Mouse (Mus musculus): ENCODE measurements around the gene Tmub2. TPM values are rescaled to one million over a fixed set of nuclear protein-coding genes. Genes with fewer than 3 reads are reported as not detected.

Tmub2 gene
- total and polyA plus RNA-seq, 3 experiments: 27.0 to 32.9 (median 31.0) TPM

DNA sequence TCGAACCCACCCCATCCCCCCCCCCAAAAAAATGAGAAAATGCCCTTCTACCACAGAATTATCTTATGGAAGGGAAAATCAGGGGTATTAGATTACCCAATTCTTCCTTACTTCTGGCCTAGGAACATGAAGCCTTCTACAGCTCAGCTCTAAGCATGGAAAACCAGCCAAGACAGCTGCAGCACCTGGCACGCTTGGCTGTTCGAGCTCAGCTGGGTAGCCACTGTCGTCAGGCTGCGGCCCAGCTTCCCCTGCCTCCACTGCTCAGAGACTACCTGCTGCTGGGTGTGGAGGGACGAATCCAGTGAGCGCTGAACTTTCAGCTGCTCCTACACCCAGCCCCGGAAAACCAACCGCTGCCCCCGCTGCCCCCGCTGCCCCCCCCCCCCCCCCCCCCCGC, 7.0 kb upstream of the Tmub2 start:
- dilution Hi-C loops (cut with MboI; ENCODE audit: extremely low pct_ligation_motif_present, extremely low pct_unique_long_range_greater_than_20kb, low sequenced_read_pairs): no loop called here
- Histone ChIP-seq H3K79me2 (replicated peaks; ENCODE audit: control insufficient read depth, extremely low read depth, insufficient read depth, poor library complexity, severe bottlenecking) (no peaks in the 10 kb centered on the region), H3K9ac (ENCODE audit: insufficient read depth, low read depth) (no peak overlapping the region), H3K27me3 (replicated peaks) (peaks cover 8% of the 10 kb centered on the region), H3K4me2 (ENCODE audit: insufficient read depth, low read depth, poor library complexity, severe bottlenecking) (no peak overlapping the region), H3K4me1 (ENCODE audit: control insufficient read depth in 1 of 2, insufficient read depth in 2 of 2) (peaks cover 5 to 20% of the 10 kb centered on the region in 2 experiments), H3K9me3 (replicated peaks; ENCODE audit: low read length) (no peaks in the 10 kb centered on the region), H3K27ac (ENCODE audit: insufficient read depth, low read depth) (no peak overlapping the region), H3K4me3 (replicated peaks in 1 of 3; ENCODE audit: low read depth in 2 of 3, low read length in 2 of 3, poor library complexity in 1 of 3) (no peak overlapping the region), H3K36me3 (replicated peaks in 1 of 2; ENCODE audit: control insufficient read depth in 1 of 2, insufficient read depth in 1 of 2, low read length in 1 of 2) (no peaks in the 10 kb centered on the region)
- in situ Hi-C loops (cut with MboI; ENCODE audit: low pct_ligation_motif_present, low pct_unique_long_range_greater_than_20kb, low sequenced_read_pairs): loop anchor here (5.0 kb wide), 1 partner anchor 50 kb away; no protein-coding TSS in a partner anchor
- TF ChIP-seq TBP (conservative IDR thresholded peaks at IDR 0.05; ENCODE audit: low read depth, low read length) (no peak), SIN3A (IDR thresholded peaks at IDR 0.05; ENCODE audit: low read length) (no peak), MAFK (IDR thresholded peaks at IDR 0.05; ENCODE audit: insufficient replicate concordance, low read length) (no peak), USF2 (conservative IDR thresholded peaks at IDR 0.05; ENCODE audit: low read depth, low read length) (no peak), HCFC1 (IDR thresholded peaks at IDR 0.05; ENCODE audit: low read depth, low read length) (no peak), ZMIZ1 (IDR thresholded peaks at IDR 0.05; ENCODE audit: low read depth, low read length) (no peak), KAT2A (IDR thresholded peaks at IDR 0.05; ENCODE audit: insufficient replicate concordance, low read length) (no peak), JUND (conservative IDR thresholded peaks at IDR 0.05; ENCODE audit: low read depth, low read length) (no peak), MXI1 (IDR thresholded peaks at IDR 0.05; ENCODE audit: low read depth, low read length) (no peak), POLR2A (IDR thresholded peaks at IDR 0.05; ENCODE audit: low read depth, low read length) (no peak)
- DNase-seq (ENCODE audit: extremely low read depth): no peak

DNA sequence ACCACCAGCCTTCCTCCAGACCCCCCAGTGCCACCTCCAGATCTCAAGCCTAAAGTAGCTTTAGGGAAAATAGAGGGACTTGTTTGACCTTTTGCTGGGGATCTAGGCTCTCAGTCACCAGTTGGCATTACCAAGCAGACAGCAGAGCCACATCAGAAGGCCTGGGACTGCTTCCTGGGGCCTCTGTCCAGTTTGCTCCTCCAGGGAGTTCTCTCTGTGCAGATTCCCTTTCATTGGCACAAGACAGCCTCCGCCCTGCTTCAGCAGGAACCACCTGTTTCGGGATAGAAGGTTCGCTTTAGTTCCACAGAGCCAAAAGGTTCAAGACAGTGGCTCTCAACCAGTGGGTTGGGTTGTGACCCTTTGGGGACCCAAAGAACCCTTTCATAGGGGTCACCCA, 5.1 kb upstream of the Tmub2 start:
- H3K9me3 ChIP-seq (replicated peaks; ENCODE audit: low read length): no peaks in the 10 kb centered on the region
- in situ Hi-C loops (cut with MboI; ENCODE audit: low pct_ligation_motif_present, low pct_unique_long_range_greater_than_20kb, low sequenced_read_pairs) (loop anchor here (5.0 kb wide), 1 partner anchor 52 kb away; no protein-coding TSS in a partner anchor), dilution Hi-C loops (cut with MboI; ENCODE audit: extremely low pct_ligation_motif_present, extremely low pct_unique_long_range_greater_than_20kb, low sequenced_read_pairs) (no loop called here)
- H3K9ac ChIP-seq (ENCODE audit: insufficient read depth, low read depth): no peak overlapping the region
- no peaks in the 10 kb centered on the region for H3K36me3 ChIP-seq (replicated peaks in 1 of 2; ENCODE audit: control insufficient read depth in 1 of 2, insufficient read depth in 1 of 2, low read length in 1 of 2)
- no peaks in the 10 kb centered on the region for H3K79me2 ChIP-seq (replicated peaks; ENCODE audit: control insufficient read depth, extremely low read depth, insufficient read depth, poor library complexity, severe bottlenecking)
- TF ChIP-seq ZC3H11A (IDR thresholded peaks at IDR 0.05; ENCODE audit: low read depth, low read length) (no peak), CHD2 (IDR thresholded peaks at IDR 0.05; ENCODE audit: low read length) (no peak), NRF1 (IDR thresholded peaks at IDR 0.05; ENCODE audit: low read depth, low read length) (no peak), TCF12 (IDR thresholded peaks at IDR 0.05; ENCODE audit: low read depth, low read length) (no peak), MYC (IDR thresholded peaks at IDR 0.05; ENCODE audit: low read depth, low read length) (no peak), MAFK (IDR thresholded peaks at IDR 0.05; ENCODE audit: insufficient replicate concordance, low read length) (no peak), NELFE (IDR thresholded peaks at IDR 0.05; ENCODE audit: low read depth, low read length) (no peak), RAD21 (IDR thresholded peaks at IDR 0.05; ENCODE audit: low read depth, low read length) (no peak)
- no peak overlapping the region for H3K4me2 ChIP-seq (ENCODE audit: insufficient read depth, low read depth, poor library complexity, severe bottlenecking)
- peaks cover 5% of the 10 kb centered on the region for H3K27me3 ChIP-seq (replicated peaks)
- DNase-seq (ENCODE audit: extremely low read depth): no peak
- no peak overlapping the region for H3K27ac ChIP-seq (ENCODE audit: insufficient read depth, low read depth)
- H3K4me1 ChIP-seq (ENCODE audit: control insufficient read depth in 1 of 2, insufficient read depth in 2 of 2): peaks cover 5 to 20% of the 10 kb centered on the region in 2 experiments
- H3K4me3 ChIP-seq (replicated peaks in 1 of 3; ENCODE audit: low read depth in 2 of 3, low read length in 2 of 3, poor library complexity in 1 of 3): no peak overlapping the region

Measured in CH12.LX (cell line).